Mouse (Mus musculus): ENCODE measurements around the gene Vmn1r26.
"Not testable (repeated sequence)": the region's sequence is repeated elsewhere in the genome, so short reads cannot be mapped to it uniquely, and the experiment has no call there.

Vmn1r26 gene

DNA sequence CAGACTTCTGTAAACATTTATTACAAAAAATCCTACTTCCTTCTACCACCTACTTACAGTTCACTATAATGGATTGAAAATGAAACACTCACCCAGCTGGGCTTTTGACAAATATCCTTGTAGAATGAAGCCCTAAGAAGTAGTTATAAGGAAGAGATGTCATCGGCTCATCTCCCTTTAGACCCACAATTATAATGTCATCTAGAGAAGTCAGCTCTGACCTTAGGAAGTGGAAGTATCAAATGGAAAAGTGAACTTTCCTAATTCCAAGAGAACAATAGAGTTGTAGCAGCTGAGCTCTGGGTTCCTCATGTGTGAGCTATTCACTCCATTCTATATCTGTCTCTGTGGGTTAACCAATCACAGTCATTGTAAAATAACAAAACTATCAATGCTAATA lies at the start of gene Vmn1r26:
Gene Vmn1r26 (minus strand): TSS at position 101 of the 400 bp plus-strand sequence.
- no peak for DNase-seq

DNA sequence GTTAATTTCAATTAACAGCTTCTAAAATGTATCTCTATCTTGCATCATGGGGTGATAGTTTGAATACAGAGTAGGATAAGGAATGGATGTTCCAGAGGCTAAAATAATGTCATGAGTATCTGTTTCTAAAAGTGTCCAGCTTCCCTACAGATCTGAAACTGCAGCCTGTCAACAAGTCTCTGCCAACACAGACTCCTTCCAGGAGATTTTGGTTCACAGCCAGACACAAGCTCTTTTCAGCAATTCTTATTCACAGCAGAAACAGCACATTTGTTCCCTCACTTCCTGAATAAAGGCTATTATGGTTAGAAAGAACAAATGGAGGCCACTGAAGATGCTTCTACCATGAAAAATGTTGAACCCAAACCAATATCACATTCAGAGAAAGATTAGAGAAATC lies 29.1 kb upstream of the Vmn1r26 start:
- DNase-seq: no peak

DNA sequence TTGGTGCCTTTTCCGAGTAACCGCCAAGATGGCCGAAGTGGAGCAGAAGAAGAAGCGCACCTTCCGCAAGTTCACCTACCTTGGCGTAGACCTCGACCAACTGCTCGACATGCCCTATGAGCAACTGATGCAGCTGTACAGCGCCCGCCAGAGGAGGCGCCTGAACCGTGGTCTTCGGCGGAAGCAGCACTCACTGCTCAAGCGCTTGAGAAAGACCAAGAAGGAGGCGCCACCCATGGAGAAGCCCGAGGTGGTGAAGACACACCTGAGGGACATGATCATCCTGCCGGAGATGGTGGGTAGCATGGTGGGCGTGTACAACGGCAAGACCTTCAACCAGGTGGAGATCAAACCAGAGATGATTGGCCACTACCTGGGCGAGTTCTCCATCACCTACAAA lies 2.5 kb upstream of the Vmn1r26 start:
- not testable (repeated sequence) for DNase-seq

DNA sequence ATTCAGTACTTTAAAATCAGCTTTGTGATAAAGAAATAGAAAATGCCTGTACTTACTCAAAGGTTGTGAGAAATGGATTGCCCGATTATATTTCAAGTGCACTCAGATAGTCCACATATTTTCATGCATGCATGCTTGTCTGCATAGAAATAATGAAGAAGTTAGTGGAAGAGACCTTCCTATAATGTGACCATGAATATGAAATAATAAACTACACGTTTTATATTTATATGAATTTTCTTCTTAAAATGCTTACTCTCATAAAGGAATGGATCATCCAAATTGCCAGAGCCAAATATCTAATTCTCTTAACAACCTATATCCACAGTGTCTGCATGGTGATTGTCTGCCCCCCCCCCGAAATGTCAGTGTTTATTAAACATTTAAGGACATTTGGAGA lies 34.2 kb downstream of the Vmn1r26 start, which contains the start of gene Vmn1r25:
Gene Vmn1r25 (minus strand): TSS at position 101 of the 400 bp plus-strand sequence.
- no peak for DNase-seq

DNA sequence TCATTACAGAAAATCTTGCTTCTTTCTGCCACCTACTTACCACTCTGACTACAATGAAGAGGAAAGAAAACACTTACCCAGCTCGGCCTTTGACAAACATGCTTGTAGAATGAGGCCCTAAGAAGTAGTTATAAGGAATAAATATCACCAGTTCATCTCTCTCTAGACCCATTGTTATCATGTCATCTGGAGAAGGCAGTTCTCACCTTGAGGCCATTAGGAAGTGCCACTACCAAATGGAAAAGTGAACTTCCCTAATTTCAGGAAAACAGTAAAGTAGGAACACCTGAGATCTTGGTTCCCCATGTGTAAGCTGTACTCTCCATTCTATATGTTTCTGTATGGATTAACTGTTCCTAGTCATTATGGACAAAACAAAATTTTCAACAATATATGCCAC lies 53.6 kb downstream of the Vmn1r26 start, which contains the start of gene Vmn1r24:
Gene Vmn1r24 (minus strand): TSS at position 101 of the 400 bp plus-strand sequence.
- not testable (repeated sequence) for DNase-seq

Data from cerebellum, postnatal 36 days (tissue).